ENCODE assay signal across 21 mouse cellular contexts in the genomic region with DNA sequence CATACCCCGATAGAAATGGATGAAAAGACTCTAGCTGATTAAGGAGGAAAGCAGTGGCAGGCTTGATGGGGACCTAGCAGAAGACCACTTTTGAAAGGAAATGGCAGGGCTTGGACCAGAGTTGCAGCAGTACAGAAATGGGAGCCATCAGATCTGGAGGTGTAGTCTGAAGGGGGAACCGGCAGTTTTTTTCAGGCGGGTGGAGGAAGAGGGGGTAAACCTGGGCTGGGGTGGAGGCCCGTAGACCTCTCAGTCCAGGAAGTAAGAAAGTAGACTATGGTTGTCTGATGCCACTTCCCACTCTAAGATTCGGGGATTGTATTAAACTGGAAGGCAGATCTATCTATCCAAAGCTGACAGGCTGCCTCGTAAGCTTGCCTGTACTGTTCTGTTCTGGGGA. TPM values are rescaled to one million over a fixed set of nuclear protein-coding genes. Genes with fewer than 3 reads are reported as not detected.
DNase-seq lines count a peak whose midpoint lies in the region; ATAC-seq and TF ChIP-seq lines count a peak whose summit lies in the region.
"Had no signal": no experiment of that assay in that cellular context is flagged by ENCODE, and none has a peak within 500 bp of the region (broad histone marks: within the 10 kb centered on the region; RNA-seq: fewer than 3 reads in every experiment).

No protein-coding gene starts in this region.

- no peak for TF ChIP-seq EP300 in MEL (IDR thresholded peaks at IDR 0.05; ENCODE audit: low read depth in 1 of 2, low read length in 2 of 2)

- no peak for TF ChIP-seq CTCF in kidney, adult 2 months (conservative IDR thresholded peaks at IDR 0.05; ENCODE audit: insufficient read depth, insufficient read length, low read depth, low read length)
- no peak for TF ChIP-seq CTCF in MEL (IDR thresholded peaks at IDR 0.05 in 2 of 3, conservative IDR thresholded peaks at IDR 0.05 in 1 of 3; ENCODE audit: control insufficient read depth in 1 of 3, insufficient read depth in 1 of 3, low read depth in 2 of 3, low read length in 3 of 3, poor library complexity in 1 of 3, severe bottlenecking in 1 of 3)
- TF ChIP-seq CTCF in layer of hippocampus, adult 2 months (conservative IDR thresholded peaks at IDR 0.05), result no peak

- no peak for TF ChIP-seq RAD21 in MEL (IDR thresholded peaks at IDR 0.05; ENCODE audit: low read depth, low read length)

- H3K4me3 ChIP-seq in kidney, adult 2 months (ENCODE audit: insufficient read depth, low read depth, low read length), result no peak overlapping the region
- H3K4me3 ChIP-seq in kidney, embryonic 16.5 days (ENCODE audit: low read length), result no peak overlapping the region
- H3K4me3 ChIP-seq in midbrain, embryonic 14.5 days (replicated peaks; ENCODE audit: low read depth, low read length), result no peak overlapping the region
- H3K4me3 ChIP-seq in midbrain, embryonic 16.5 days (ENCODE audit: low read depth, low read length), result no peak overlapping the region
- H3K4me3 ChIP-seq in MEL (ENCODE audit: control insufficient read depth in 1 of 2, insufficient read depth in 1 of 2, low read depth in 2 of 2, low read length in 2 of 2), result no peak overlapping the region
- H3K4me3 ChIP-seq in layer of hippocampus, adult 2 months, result no peak overlapping the region
- H3K4me3 ChIP-seq: forebrain, embryonic 13.5 days; hindbrain, embryonic 13.5 days; intestine, embryonic 15.5 days; left cerebral cortex, adult 2 months; limb, embryonic 12.5 days; midbrain, embryonic 13.5 days; neural tube, embryonic 12.5 days had no signal

- H3K36me3 ChIP-seq in kidney, adult 2 months (ENCODE audit: control insufficient read depth, insufficient read depth, low read length), result peaks cover 1% of the 10 kb centered on the region; the same call in 1 of the 2 replicates
- no peaks in the 10 kb centered on the region; the same call in 1 of the 2 replicates for H3K36me3 ChIP-seq in kidney, embryonic 16.5 days (ENCODE audit: insufficient read depth, low read length)
- peaks cover 11% of the 10 kb centered on the region for H3K36me3 ChIP-seq in midbrain, embryonic 14.5 days (ENCODE audit: control insufficient read depth, insufficient read depth, low read length)
- no peaks in the 10 kb centered on the region for H3K36me3 ChIP-seq in midbrain, embryonic 16.5 days (ENCODE audit: control insufficient read depth, insufficient read depth, low read length)
- H3K36me3 ChIP-seq in MEL (ENCODE audit: control insufficient read depth in 1 of 2, insufficient read depth in 2 of 2, low read length in 2 of 2), result peaks cover 0 to 31% of the 10 kb centered on the region in 2 experiments; a peak in 2 of 4 replicates
- H3K36me3 ChIP-seq: G1E; intestine, embryonic 15.5 days; limb, embryonic 12.5 days had no signal

- no peaks in the 10 kb centered on the region for H3K27me3 ChIP-seq in kidney, adult 2 months (replicated peaks; ENCODE audit: control insufficient read depth, insufficient read depth, low read length)
- H3K27me3 ChIP-seq in kidney, embryonic 16.5 days (ENCODE audit: insufficient read depth, low read length), result no peaks in the 10 kb centered on the region
- H3K27me3 ChIP-seq in midbrain, embryonic 14.5 days (ENCODE audit: control insufficient read depth, insufficient read depth, low read length), result no peaks in the 10 kb centered on the region
- H3K27me3 ChIP-seq in midbrain, embryonic 16.5 days (ENCODE audit: control insufficient read depth, insufficient read depth, low read depth, low read length), result no peaks in the 10 kb centered on the region
- H3K27me3 ChIP-seq in MEL (ENCODE audit: control insufficient read depth in 1 of 2, insufficient read depth in 2 of 2, low read length in 2 of 2), result no peaks in the 10 kb centered on the region
- H3K27me3 ChIP-seq: forebrain, embryonic 13.5 days; hindbrain, embryonic 13.5 days; intestine, embryonic 15.5 days; limb, embryonic 12.5 days; midbrain, embryonic 13.5 days; neural tube, embryonic 12.5 days had no signal

- peak overlapping the region; percentile 84 for H3K27ac ChIP-seq in kidney, adult 2 months (ENCODE audit: insufficient read depth, low read depth, low read length)
- H3K27ac ChIP-seq in kidney, embryonic 16.5 days (ENCODE audit: low read length), result no peak overlapping the region
- no peak overlapping the region for H3K27ac ChIP-seq in midbrain, embryonic 14.5 days (replicated peaks; ENCODE audit: low read depth, low read length)
- H3K27ac ChIP-seq in midbrain, embryonic 16.5 days (ENCODE audit: low read length), result no peak overlapping the region
- H3K27ac ChIP-seq in MEL (ENCODE audit: control insufficient read depth, low read depth, low read length), result no peak overlapping the region
- H3K27ac ChIP-seq in layer of hippocampus, adult 2 months, result no peak overlapping the region
- H3K27ac ChIP-seq: forebrain, embryonic 13.5 days; hindbrain, embryonic 13.5 days; intestine, embryonic 15.5 days; left cerebral cortex, adult 2 months; limb, embryonic 12.5 days; liver, embryonic 14.5 days; macrophage; midbrain, embryonic 13.5 days; neural tube, embryonic 12.5 days had no signal

- TF ChIP-seq POLR2A in kidney, adult 2 months (IDR thresholded peaks at IDR 0.05; ENCODE audit: low read depth, low read length), result no peak
- no peak for TF ChIP-seq POLR2A in MEL (IDR thresholded peaks at IDR 0.05; ENCODE audit: control insufficient read depth in 1 of 2, insufficient read depth in 1 of 2, low read depth in 1 of 2, low read length in 2 of 2, poor library complexity in 1 of 2)

- ATAC-seq in kidney, embryonic 16.5 days (ENCODE audit: low FRiP score, low TSS enrichment), result no peak
- no peak for ATAC-seq in midbrain, embryonic 14.5 days (ENCODE audit: low FRiP score, low TSS enrichment)
- no peak for ATAC-seq in midbrain, embryonic 16.5 days
- 0 out of 2 replicates have a peak, but pooled peaks have one; percentile 19 for ATAC-seq in common myeloid progenitor, adult 5-6 weeks (replicated peaks; ENCODE audit: low read depth, poor library complexity, severe bottlenecking)
- ATAC-seq: CD4-positive, CD25-positive, alpha-beta regulatory T cell, adult 4 months; forebrain, embryonic 13.5 days; intestine, embryonic 15.5 days; midbrain, embryonic 13.5 days had no signal

- no peak overlapping the region for H3K9ac ChIP-seq in kidney, embryonic 16.5 days (replicated peaks; ENCODE audit: low read length)
- H3K9ac ChIP-seq in midbrain, embryonic 14.5 days (replicated peaks; ENCODE audit: low read length), result no peak overlapping the region
- H3K9ac ChIP-seq in midbrain, embryonic 16.5 days (ENCODE audit: low read depth, low read length), result no peak overlapping the region
- H3K9ac ChIP-seq in MEL (ENCODE audit: control insufficient read depth, low read depth, low read length, poor library complexity, severe bottlenecking), result peak overlapping the region; percentile 0; the same call in 1 of the 2 replicates
- H3K9ac ChIP-seq: forebrain, embryonic 13.5 days; hindbrain, embryonic 13.5 days; intestine, embryonic 15.5 days; liver, embryonic 14.5 days; midbrain, embryonic 13.5 days; neural tube, embryonic 12.5 days had no signal

- H3K9me3 ChIP-seq in kidney, embryonic 16.5 days (ENCODE audit: low read length), result no peaks in the 10 kb centered on the region
- H3K9me3 ChIP-seq in midbrain, embryonic 14.5 days (ENCODE audit: control insufficient read depth, low read length), result no peaks in the 10 kb centered on the region
- H3K9me3 ChIP-seq in midbrain, embryonic 16.5 days (replicated peaks; ENCODE audit: control insufficient read depth, low read length, poor library complexity, severe bottlenecking), result no peaks in the 10 kb centered on the region
- H3K9me3 ChIP-seq in MEL (replicated peaks; ENCODE audit: insufficient read depth, low read length), result no peaks in the 10 kb centered on the region
- H3K9me3 ChIP-seq: forebrain, embryonic 13.5 days; G1E; hindbrain, embryonic 13.5 days; intestine, embryonic 15.5 days; limb, embryonic 12.5 days; midbrain, embryonic 13.5 days; neural tube, embryonic 12.5 days had no signal

- H3K4me1 ChIP-seq in kidney, adult 2 months (ENCODE audit: control insufficient read depth, insufficient read depth, low read length), result peaks cover 65% of the 10 kb centered on the region
- peaks cover 60% of the 10 kb centered on the region for H3K4me1 ChIP-seq in kidney, embryonic 16.5 days (ENCODE audit: insufficient read depth, low read length)
- peaks cover 49% of the 10 kb centered on the region for H3K4me1 ChIP-seq in midbrain, embryonic 14.5 days (ENCODE audit: control insufficient read depth, insufficient read depth, low read length)
- H3K4me1 ChIP-seq in midbrain, embryonic 16.5 days (ENCODE audit: control insufficient read depth, insufficient read depth, low read length), result peaks cover 23% of the 10 kb centered on the region
- peaks cover 9 to 48% of the 10 kb centered on the region in 2 experiments for H3K4me1 ChIP-seq in MEL (ENCODE audit: control insufficient read depth in 1 of 2, insufficient read depth in 2 of 2, low read length in 2 of 2)

- DNase-seq in kidney, adult 2 months, result no peak
- DNase-seq in midbrain, embryonic 14.5 days, result peak; percentile 2
- peak; percentile 52 for DNase-seq in MEL (ENCODE audit: low read depth, low spot score)
- no peak for DNase-seq in layer of hippocampus, adult 2 months (ENCODE audit: low spot score in 2 of 2)
- DNase-seq: cerebellum, adult 9-10 months; kidney, postnatal 10 days; thymus, adult 18-20 months had no signal

- no peaks in the 10 kb centered on the region for H3K79me2 ChIP-seq in MEL (ENCODE audit: control insufficient read depth, insufficient read depth, low read length, poor library complexity)

- WGBS in kidney, adult 2 months, result 76% methylated on average over 6 of the region's 6 CpGs
- 64% methylated on average over 6 of the region's 6 CpGs for WGBS in kidney, embryonic 16.5 days
- WGBS in midbrain, embryonic 14.5 days, result 63% methylated on average over 6 of the region's 6 CpGs
- WGBS in midbrain, embryonic 16.5 days, result 67% methylated on average over 6 of the region's 6 CpGs

- no peak overlapping the region for H3K4me2 ChIP-seq in kidney, embryonic 16.5 days (replicated peaks; ENCODE audit: low read depth, low read length)
- H3K4me2 ChIP-seq in midbrain, embryonic 14.5 days (ENCODE audit: low read length), result no peak overlapping the region
- no peak overlapping the region for H3K4me2 ChIP-seq in midbrain, embryonic 16.5 days (ENCODE audit: low read length)
- H3K4me2 ChIP-seq: forebrain, embryonic 13.5 days; hindbrain, embryonic 13.5 days; intestine, embryonic 15.5 days; limb, embryonic 12.5 days; midbrain, embryonic 13.5 days; neural tube, embryonic 12.5 days had no signal

RNA-seq across cellular contexts. Expression of a gene that starts 21.0 kb away (rescaled TPM):
- polyA plus RNA-seq in kidney, adult 2 months (2012; rRNA removed), result 56.1 and 73.7 TPM in 2 replicates
- 4.3 and 5.5 TPM in 2 replicates for polyA plus RNA-seq in kidney, embryonic 16.5 days (2015; fragmentation: Nextera tagmentation; extraction: Ambion mirVana)
- polyA plus RNA-seq in midbrain, embryonic 14.5 days (2014; fragmentation: Nextera tagmentation; extraction: Ambion mirVana), result 22.3 and 38.0 TPM in 2 replicates
- polyA plus RNA-seq in midbrain, embryonic 16.5 days (2015; fragmentation: Nextera tagmentation; extraction: Ambion mirVana), result 19.8 and 22.0 TPM in 2 replicates
- total RNA-seq in MEL (2012; rRNA removed), result 2.8 and 3.2 TPM in 2 replicates
- polyA plus RNA-seq in MEL (2012; ENCODE audit: insufficient read depth in 1 of 2, insufficient read length in 2 of 2, low read depth in 1 of 2, low replicate concordance in 2 of 2, missing spikeins in 1 of 2), result 1 to 10 TPM in 1 of 2 experiments, not detected in 1; 3.0 TPM
- total RNA-seq in common myeloid progenitor, adult 5-6 weeks (2017), result 8.0 and 12.0 TPM in 2 replicates
- total RNA-seq in layer of hippocampus, adult 2 months (2021), result 1 to 10 TPM in 1 of 2 experiments, under 1 TPM in 1; 0.76 to 1.7 TPM
- polyA plus RNA-seq: G1E had no signal

RNA-seq across cellular contexts. Expression of a gene that starts 38.5 kb away (rescaled TPM):
- 15.7 and 17.7 TPM in 2 replicates for polyA plus RNA-seq in kidney, adult 2 months (2012; rRNA removed)
- polyA plus RNA-seq in kidney, embryonic 16.5 days (2015; fragmentation: Nextera tagmentation; extraction: Ambion mirVana), result 1.8 and 2.1 TPM in 2 replicates
- 10.1 and 11.1 TPM in 2 replicates for polyA plus RNA-seq in midbrain, embryonic 14.5 days (2014; fragmentation: Nextera tagmentation; extraction: Ambion mirVana)
- 8.3 and 10.8 TPM in 2 replicates for polyA plus RNA-seq in midbrain, embryonic 16.5 days (2015; fragmentation: Nextera tagmentation; extraction: Ambion mirVana)
- not detected in 2 replicates for total RNA-seq in MEL (2012; rRNA removed)
- not detected for polyA plus RNA-seq in MEL (2012; ENCODE audit: insufficient read depth in 1 of 2, insufficient read length in 2 of 2, low read depth in 1 of 2, low replicate concordance in 2 of 2, missing spikeins in 1 of 2)
- total RNA-seq in common myeloid progenitor, adult 5-6 weeks (2017), result not detected in 2 replicates
- 1 to 10 TPM; 4.0 to 4.3 TPM for total RNA-seq in layer of hippocampus, adult 2 months (2021)
- polyA plus RNA-seq: G1E, macrophage had no signal

RNA-seq across cellular contexts. Expression of a gene that starts 54.2 kb away (rescaled TPM):
- 6.0 and 6.3 TPM in 2 replicates for polyA plus RNA-seq in kidney, adult 2 months (2012; rRNA removed)
- polyA plus RNA-seq in kidney, embryonic 16.5 days (2015; fragmentation: Nextera tagmentation; extraction: Ambion mirVana), result 8.3 and 8.6 TPM in 2 replicates
- 28.4 and 29.1 TPM in 2 replicates for polyA plus RNA-seq in midbrain, embryonic 14.5 days (2014; fragmentation: Nextera tagmentation; extraction: Ambion mirVana)
- 33.3 and 38.1 TPM in 2 replicates for polyA plus RNA-seq in midbrain, embryonic 16.5 days (2015; fragmentation: Nextera tagmentation; extraction: Ambion mirVana)
- 4.6 and 7.2 TPM in 2 replicates for total RNA-seq in MEL (2012; rRNA removed)
- 1 to 10 TPM in 1 of 2 experiments, not detected in 1; 4.1 TPM for polyA plus RNA-seq in MEL (2012; ENCODE audit: insufficient read depth in 1 of 2, insufficient read length in 2 of 2, low read depth in 1 of 2, low replicate concordance in 2 of 2, missing spikeins in 1 of 2)
- total RNA-seq in common myeloid progenitor, adult 5-6 weeks (2017), result 8.0 and 14.4 TPM in 2 replicates
- 100 to 1,000 TPM; 242 to 256 TPM for total RNA-seq in layer of hippocampus, adult 2 months (2021)

Comparison
In these comparisons a context has a peak if more than half of its experiments do, and no peak if none do; other contexts are left out.
1. DNase-seq: peak in midbrain, embryonic 14.5 days (single experiment) and MEL (single experiment); none in kidney, adult 2 months (single experiment) and layer of hippocampus, adult 2 months (0 of 2).